Mouse (Mus musculus): Measurements from ENCODE around the gene Mgea5. TPM values are rescaled to one million over a fixed set of nuclear protein-coding genes. Genes with fewer than 3 reads are reported as not detected.

Mgea5 gene
- polyA plus RNA-seq, 1 experiment from 2014 or later = 48.3 TPM

DNA sequence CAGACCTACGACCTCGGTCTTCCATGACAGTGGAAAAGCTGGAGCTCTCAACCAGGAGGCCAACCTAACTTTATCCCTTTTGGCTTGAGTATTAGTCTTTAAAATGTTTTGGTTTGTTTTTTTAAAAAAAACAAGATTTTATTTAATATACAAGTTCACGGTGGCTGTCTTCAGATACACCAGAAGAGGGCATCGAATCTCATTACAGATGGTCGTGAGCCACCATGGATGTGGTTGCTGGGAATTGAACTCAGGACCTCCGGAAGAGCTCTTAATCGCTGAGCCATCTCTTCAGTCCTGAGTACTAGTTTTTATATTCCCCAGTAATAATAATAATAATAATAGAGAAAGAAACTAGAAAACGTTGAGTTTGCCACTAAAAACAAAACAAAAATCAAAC is 2.0 kb downstream of the Mgea5 start:
- Histone ChIP-seq H3K4me2 (peak overlapping the region; percentile 68), H3K9me3 (replicated peaks; ENCODE audit: control insufficient read depth, low read length) (no peaks in the 10 kb centered on the region), H3K27me3 (ENCODE audit: control insufficient read depth, insufficient read depth, low read length) (no peaks in the 10 kb centered on the region), H3K4me1 (ENCODE audit: control insufficient read depth, insufficient read depth, low read length) (peaks cover 16% of the 10 kb centered on the region), H3K9ac (ENCODE audit: low read depth, low read length) (0 out of 2 replicates have a peak overlapping the region, but pooled peaks have one; percentile 10), H3K4me3 (ENCODE audit: low read depth, low read length) (peak overlapping the region; percentile 90), H3K27ac (ENCODE audit: low read depth, low read length) (no peak overlapping the region), H3K36me3 (ENCODE audit: control insufficient read depth, insufficient read depth, low read length) (peaks cover 12% of the 10 kb centered on the region)
- no peak for ATAC-seq (replicated peaks; ENCODE audit: insufficient number of reproducible peaks, low FRiP score, low TSS enrichment)
- WGBS (ENCODE audit: insufficient replicate concordance) = 66% methylated on average over 8 of the region's 8 CpGs

DNA sequence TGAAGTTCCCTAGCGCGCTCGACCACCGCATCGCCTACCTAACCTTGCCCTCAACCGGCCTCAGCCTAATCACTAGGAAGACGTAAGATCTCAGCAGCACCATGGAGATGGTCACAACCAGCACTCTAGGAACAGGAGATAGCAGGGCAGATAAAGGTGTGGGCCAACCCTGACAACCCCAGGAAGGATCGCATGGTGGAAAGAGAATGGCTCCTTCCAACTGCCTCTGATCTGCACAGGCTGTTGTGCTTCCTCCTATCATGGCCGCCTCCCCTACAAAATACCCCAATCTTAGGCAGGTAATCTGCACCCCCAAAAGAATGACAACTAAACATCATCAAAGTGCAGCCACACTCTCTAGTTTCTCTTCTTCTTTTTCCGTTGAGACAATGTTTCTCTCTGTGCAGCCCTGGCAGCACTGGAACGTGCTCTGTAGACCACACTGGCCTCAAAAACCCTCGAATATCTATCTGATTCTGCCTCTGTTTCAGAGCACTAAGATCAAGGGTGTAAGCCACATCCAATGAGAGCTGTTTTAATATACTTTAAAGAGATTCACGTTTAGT is 3.2 kb downstream of the Mgea5 start:
- WGBS (ENCODE audit: insufficient replicate concordance) = 80% methylated on average over 13 of the region's 13 CpGs
- no peak for ATAC-seq (replicated peaks; ENCODE audit: insufficient number of reproducible peaks, low FRiP score, low TSS enrichment)
- no peaks in the 10 kb centered on the region for H3K9me3 ChIP-seq (replicated peaks; ENCODE audit: control insufficient read depth, low read length)
- H3K4me2 ChIP-seq = peak overlapping the region; percentile 68
- H3K36me3 ChIP-seq (ENCODE audit: control insufficient read depth, insufficient read depth, low read length) = peaks cover 20% of the 10 kb centered on the region
- H3K4me3 ChIP-seq (ENCODE audit: low read depth, low read length) = peak overlapping the region; percentile 90; the same call in 1 of the 2 replicates
- 0 out of 2 replicates have a peak overlapping the region, but pooled peaks have one; percentile 4 for H3K9ac ChIP-seq (ENCODE audit: low read depth, low read length)
- peaks cover 16% of the 10 kb centered on the region for H3K4me1 ChIP-seq (ENCODE audit: control insufficient read depth, insufficient read depth, low read length)
- no peaks in the 10 kb centered on the region for H3K27me3 ChIP-seq (ENCODE audit: control insufficient read depth, insufficient read depth, low read length)
- H3K27ac ChIP-seq (ENCODE audit: low read depth, low read length) = no peak overlapping the region

DNA sequence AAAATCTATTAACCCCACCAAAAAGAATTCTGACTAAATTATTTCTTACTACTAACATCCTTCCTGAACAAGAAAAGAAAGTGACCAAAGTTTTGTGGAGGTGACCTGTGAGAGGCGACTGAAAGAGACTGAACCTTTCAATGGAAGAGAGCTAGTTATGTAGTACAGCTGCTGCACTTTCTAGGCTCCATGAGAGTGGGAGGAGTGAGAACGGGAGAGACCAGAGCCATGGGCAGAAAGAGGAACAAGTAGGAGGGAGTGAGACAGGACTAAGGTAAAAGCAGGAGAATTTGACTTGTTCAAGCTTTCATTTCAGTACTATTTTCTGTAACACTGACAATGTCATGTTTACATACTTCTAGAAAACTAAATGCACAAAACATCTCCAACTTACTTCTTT is 8.2 kb downstream of the Mgea5 start:
- H3K27me3 ChIP-seq (ENCODE audit: control insufficient read depth, insufficient read depth, low read length) = no peaks in the 10 kb centered on the region
- 82% methylated on average over 2 of the region's 2 CpGs for WGBS (ENCODE audit: insufficient replicate concordance)
- H3K4me3 ChIP-seq (ENCODE audit: low read depth, low read length) = no peak overlapping the region
- no peak overlapping the region for H3K9ac ChIP-seq (ENCODE audit: low read depth, low read length)
- peaks cover 51% of the 10 kb centered on the region for H3K36me3 ChIP-seq (ENCODE audit: control insufficient read depth, insufficient read depth, low read length)
- ATAC-seq (replicated peaks; ENCODE audit: insufficient number of reproducible peaks, low FRiP score, low TSS enrichment) = no peak
- H3K4me1 ChIP-seq (ENCODE audit: control insufficient read depth, insufficient read depth, low read length) = peaks cover 1% of the 10 kb centered on the region; the same call in 1 of the 2 replicates
- H3K27ac ChIP-seq (ENCODE audit: low read depth, low read length) = no peak overlapping the region
- H3K9me3 ChIP-seq (replicated peaks; ENCODE audit: control insufficient read depth, low read length) = no peaks in the 10 kb centered on the region
- no peak overlapping the region for H3K4me2 ChIP-seq

DNA sequence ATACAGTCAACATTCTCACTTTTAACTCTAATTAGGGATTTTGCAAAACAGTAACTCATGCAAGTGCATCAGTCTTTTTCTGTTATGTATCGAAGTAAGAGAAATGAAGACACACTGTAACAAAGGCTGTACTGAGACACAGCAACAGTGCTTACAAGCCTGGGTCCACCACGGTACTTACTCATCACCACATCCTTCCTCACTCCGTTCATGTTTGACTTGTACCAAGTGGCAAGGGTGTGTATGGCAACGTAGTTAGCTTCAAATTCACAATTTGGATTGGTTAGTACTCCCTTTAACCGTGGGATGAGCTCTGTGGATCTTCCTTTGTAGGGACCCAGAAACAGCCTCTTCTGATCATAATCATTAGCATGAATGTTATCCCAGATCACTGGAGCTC is 12.1 kb downstream of the Mgea5 start:
- Histone ChIP-seq H3K4me1 (ENCODE audit: control insufficient read depth, insufficient read depth, low read length) (no peaks in the 10 kb centered on the region), H3K4me2 (no peak overlapping the region), H3K9ac (ENCODE audit: low read depth, low read length) (no peak overlapping the region), H3K36me3 (ENCODE audit: control insufficient read depth, insufficient read depth, low read length) (peaks cover 59% of the 10 kb centered on the region), H3K27ac (ENCODE audit: low read depth, low read length) (no peak overlapping the region), H3K4me3 (ENCODE audit: low read depth, low read length) (no peak overlapping the region), H3K27me3 (ENCODE audit: control insufficient read depth, insufficient read depth, low read length) (no peaks in the 10 kb centered on the region), H3K9me3 (replicated peaks; ENCODE audit: control insufficient read depth, low read length) (no peaks in the 10 kb centered on the region)
- WGBS (ENCODE audit: insufficient replicate concordance) = 90% methylated on average over 5 of the region's 5 CpGs
- no peak for ATAC-seq (replicated peaks; ENCODE audit: insufficient number of reproducible peaks, low FRiP score, low TSS enrichment)

DNA sequence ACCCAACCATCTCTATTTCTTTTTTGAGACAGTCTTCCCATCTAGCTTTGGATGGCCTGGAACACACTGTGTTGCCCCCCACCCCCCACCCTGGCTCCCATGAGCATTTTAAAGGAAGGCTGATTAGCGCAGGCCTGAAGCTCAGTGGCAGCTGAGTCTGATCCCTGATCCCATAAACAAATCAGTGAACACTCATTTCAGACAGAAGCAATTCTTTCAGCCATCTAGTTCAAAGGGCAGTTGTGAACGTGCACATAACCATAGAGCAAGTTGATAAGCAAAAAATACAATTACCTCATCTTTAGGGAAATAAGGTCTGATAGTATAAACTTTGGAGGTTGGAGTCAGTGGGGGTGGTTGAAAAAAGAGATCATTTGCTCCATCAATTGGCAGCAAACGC is 22.8 kb downstream of the Mgea5 start:
- Histone ChIP-seq H3K27ac (ENCODE audit: low read depth, low read length) (no peak overlapping the region), H3K4me2 (no peak overlapping the region), H3K4me1 (ENCODE audit: control insufficient read depth, insufficient read depth, low read length) (no peaks in the 10 kb centered on the region), H3K27me3 (ENCODE audit: control insufficient read depth, insufficient read depth, low read length) (no peaks in the 10 kb centered on the region), H3K36me3 (ENCODE audit: control insufficient read depth, insufficient read depth, low read length) (peaks cover 61% of the 10 kb centered on the region), H3K9ac (ENCODE audit: low read depth, low read length) (no peak overlapping the region), H3K4me3 (ENCODE audit: low read depth, low read length) (no peak overlapping the region), H3K9me3 (replicated peaks; ENCODE audit: control insufficient read depth, low read length) (no peaks in the 10 kb centered on the region)
- no peak for ATAC-seq (replicated peaks; ENCODE audit: insufficient number of reproducible peaks, low FRiP score, low TSS enrichment)
- WGBS (ENCODE audit: insufficient replicate concordance) = 72% methylated on average over 3 of the region's 3 CpGs

DNA sequence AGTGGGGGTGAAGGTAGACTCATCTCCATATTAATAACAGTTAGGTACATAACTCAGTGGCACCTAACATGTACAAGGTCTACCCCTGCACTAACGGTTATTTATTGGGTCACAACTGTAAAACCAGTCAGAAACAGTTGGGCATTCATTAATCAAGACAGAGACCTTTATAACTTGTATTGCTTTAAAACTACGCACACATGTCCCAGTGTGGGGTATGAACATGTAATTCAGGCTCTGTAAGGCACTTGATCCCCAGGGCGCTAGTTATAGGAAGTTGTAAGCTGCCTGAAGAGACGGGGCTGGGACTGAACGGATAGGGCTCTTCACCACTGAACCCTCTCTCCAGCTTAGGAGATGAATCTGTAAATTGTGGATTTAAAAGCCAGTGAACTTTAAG is 25.0 kb downstream of the Mgea5 start:
- H3K4me3 ChIP-seq (ENCODE audit: low read depth, low read length) = no peak overlapping the region
- no peak overlapping the region for H3K27ac ChIP-seq (ENCODE audit: low read depth, low read length)
- ATAC-seq (replicated peaks; ENCODE audit: insufficient number of reproducible peaks, low FRiP score, low TSS enrichment) = no peak
- no peaks in the 10 kb centered on the region for H3K4me1 ChIP-seq (ENCODE audit: control insufficient read depth, insufficient read depth, low read length)
- H3K9ac ChIP-seq (ENCODE audit: low read depth, low read length) = no peak overlapping the region
- no peaks in the 10 kb centered on the region for H3K27me3 ChIP-seq (ENCODE audit: control insufficient read depth, insufficient read depth, low read length)
- 92% methylated on average over 5 of the region's 5 CpGs for WGBS (ENCODE audit: insufficient replicate concordance)
- peaks cover 63% of the 10 kb centered on the region for H3K36me3 ChIP-seq (ENCODE audit: control insufficient read depth, insufficient read depth, low read length)
- H3K4me2 ChIP-seq = no peak overlapping the region
- no peaks in the 10 kb centered on the region for H3K9me3 ChIP-seq (replicated peaks; ENCODE audit: control insufficient read depth, low read length)

DNA sequence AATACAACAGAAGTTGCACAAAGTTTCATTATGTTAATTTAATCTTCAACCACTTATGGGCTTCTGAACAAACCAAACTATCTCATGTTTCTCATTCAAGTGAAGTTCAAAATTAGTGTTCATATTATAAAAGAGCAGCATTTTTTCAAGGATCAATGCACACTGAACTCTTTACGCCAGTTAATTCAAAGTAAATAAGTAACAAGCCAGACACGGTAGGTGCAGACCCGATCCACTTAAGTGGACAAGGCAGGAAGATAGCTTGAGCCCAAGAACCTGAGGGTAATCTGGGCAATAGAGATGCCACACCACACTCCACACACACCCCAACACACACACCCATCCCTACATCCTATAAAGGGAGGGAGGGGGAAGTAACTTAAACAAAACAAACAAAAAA is 30.1 kb downstream of the Mgea5 start:
- no peak overlapping the region for H3K27ac ChIP-seq (ENCODE audit: low read depth, low read length)
- peaks cover 41% of the 10 kb centered on the region for H3K36me3 ChIP-seq (ENCODE audit: control insufficient read depth, insufficient read depth, low read length)
- peaks cover 2% of the 10 kb centered on the region; the same call in 1 of the 2 replicates for H3K4me1 ChIP-seq (ENCODE audit: control insufficient read depth, insufficient read depth, low read length)
- no peaks in the 10 kb centered on the region for H3K27me3 ChIP-seq (ENCODE audit: control insufficient read depth, insufficient read depth, low read length)
- H3K4me2 ChIP-seq = no peak overlapping the region
- WGBS (ENCODE audit: insufficient replicate concordance) = 93% methylated on average over 3 of the region's 3 CpGs
- H3K9ac ChIP-seq (ENCODE audit: low read depth, low read length) = no peak overlapping the region
- no peak for ATAC-seq (replicated peaks; ENCODE audit: insufficient number of reproducible peaks, low FRiP score, low TSS enrichment)
- H3K9me3 ChIP-seq (replicated peaks; ENCODE audit: control insufficient read depth, low read length) = no peaks in the 10 kb centered on the region
- H3K4me3 ChIP-seq (ENCODE audit: low read depth, low read length) = no peak overlapping the region

DNA sequence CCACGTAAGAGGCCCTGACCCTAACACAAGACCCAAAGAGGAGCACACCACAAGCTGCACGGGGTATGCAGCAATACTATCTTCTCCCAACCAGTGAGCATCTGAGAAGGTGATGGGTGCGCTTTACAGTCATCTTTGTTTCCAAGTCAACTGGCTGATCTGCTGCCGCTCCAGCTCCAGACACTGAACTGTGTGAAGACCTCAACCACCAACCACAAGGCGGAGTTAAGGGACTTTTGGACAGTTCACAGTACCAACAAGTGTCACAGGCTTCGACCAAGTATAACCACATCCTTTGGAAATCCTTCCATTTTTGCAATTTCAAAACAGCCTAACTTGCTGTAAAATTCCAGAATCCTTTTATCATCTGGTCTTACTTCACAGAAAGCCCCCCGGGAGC is 31.8 kb downstream of the Mgea5 start:
- Histone ChIP-seq H3K4me3 (ENCODE audit: low read depth, low read length) (no peak overlapping the region), H3K4me2 (no peak overlapping the region), H3K9me3 (replicated peaks; ENCODE audit: control insufficient read depth, low read length) (no peaks in the 10 kb centered on the region), H3K4me1 (ENCODE audit: control insufficient read depth, insufficient read depth, low read length) (peaks cover 12% of the 10 kb centered on the region), H3K36me3 (ENCODE audit: control insufficient read depth, insufficient read depth, low read length) (peaks cover 31% of the 10 kb centered on the region), H3K27me3 (ENCODE audit: control insufficient read depth, insufficient read depth, low read length) (no peaks in the 10 kb centered on the region; the same call in 1 of the 2 replicates), H3K9ac (ENCODE audit: low read depth, low read length) (no peak overlapping the region), H3K27ac (ENCODE audit: low read depth, low read length) (no peak overlapping the region)
- no peak for ATAC-seq (replicated peaks; ENCODE audit: insufficient number of reproducible peaks, low FRiP score, low TSS enrichment)
- WGBS (ENCODE audit: insufficient replicate concordance) = 88% methylated on average over 7 of the region's 7 CpGs

Data from heart, embryonic 11.5 days (tissue).